Mouse (Mus musculus): ENCODE data around the gene Sympk. TPM values are rescaled to one million over a fixed set of nuclear protein-coding genes. Genes with fewer than 3 reads are reported as not detected.

The Sympk gene
- total RNA-seq (2022): 100 to 1,000 TPM; 100 to 113 (median 109) TPM

- peak; percentile 91 to 94 for DNase-seq (ENCODE audit: low spot score in 2 of 2)
Measured at GRCm38 (mm10) chr7:19024096-19024506, at the start of gene Sympk. Sympk (plus strand) TSS chr7:19024377.

DNA sequence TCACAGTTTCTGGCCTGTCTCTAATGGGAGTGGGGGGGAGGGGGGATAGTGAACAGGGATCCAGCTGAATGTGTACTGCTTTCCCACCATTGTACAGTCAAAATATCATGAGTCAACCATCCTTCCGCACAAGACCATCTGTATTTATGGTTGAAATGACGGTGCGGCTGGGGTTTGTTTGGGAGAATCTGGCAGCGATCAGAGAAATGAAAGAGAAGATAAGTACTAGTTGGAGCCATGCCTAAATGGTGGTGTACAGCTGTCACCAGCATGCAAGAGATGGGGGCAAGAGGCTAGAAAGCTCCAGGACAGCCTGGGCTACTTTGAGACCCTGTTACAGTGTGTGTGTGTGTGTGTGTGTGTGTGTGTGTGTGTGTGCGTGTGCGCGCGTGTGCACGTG is 45.8 kb upstream of the Sympk start:
- DNase-seq (ENCODE audit: low spot score in 2 of 2): peak; percentile 72 to 79

- no peak for DNase-seq (ENCODE audit: low spot score in 2 of 2)
Measured at GRCm38 (mm10) chr7:18986503-18986902, 37.7 kb upstream of the Sympk start.

GRCm38 (mm10) chr7:18987100-18987499 is 37.1 kb upstream of the Sympk start, which contains the start of gene Nanos2:
Nanos2 (plus strand) TSS chr7:18987400.
- no peak for DNase-seq (ENCODE audit: low spot score in 2 of 2)

- DNase-seq (ENCODE audit: low spot score in 2 of 2): no peak
Measured at GRCm38 (mm10) chr7:18987747-18988146, 36.4 kb upstream of the Sympk start.

DNA sequence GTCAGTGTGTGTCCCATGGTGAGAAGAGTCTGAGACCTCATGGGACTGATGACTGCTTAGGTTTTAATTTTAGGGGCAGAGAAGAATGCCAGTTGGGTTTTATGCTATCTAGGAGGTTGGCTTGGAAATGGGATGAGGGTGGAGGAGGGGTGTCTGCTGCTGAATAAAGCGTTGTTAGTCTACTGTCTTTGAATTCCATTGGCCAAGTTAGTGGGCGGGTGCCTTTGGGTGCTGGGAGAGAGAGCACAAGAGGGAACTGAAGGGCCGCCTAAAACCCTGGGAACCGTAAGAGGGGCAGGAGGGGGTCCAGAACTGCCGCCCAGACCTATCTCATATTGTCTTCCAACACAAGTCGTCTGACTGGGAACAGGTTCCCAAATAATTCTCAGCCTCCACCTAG is 35.4 kb upstream of the Sympk start:
- DNase-seq (ENCODE audit: low spot score in 2 of 2): no peak

DNA sequence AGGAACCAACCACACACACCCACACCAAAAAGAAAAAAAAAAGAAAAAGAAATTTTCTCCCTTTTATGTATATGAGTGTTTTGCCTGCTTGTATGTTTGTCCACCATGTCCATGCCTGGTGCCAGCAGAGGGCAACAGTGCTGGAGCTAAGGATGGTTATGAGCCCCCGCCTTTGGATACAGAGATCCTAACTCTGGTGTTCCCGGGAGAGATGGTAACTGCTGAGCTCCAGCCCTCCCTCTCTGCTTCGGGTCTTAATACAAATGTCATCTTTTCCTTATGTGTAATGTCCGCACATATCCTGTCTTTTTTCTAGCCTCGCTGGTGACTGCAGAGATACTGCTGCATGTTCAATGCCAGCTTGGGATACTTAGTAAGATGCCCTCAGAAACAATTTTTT is 34.2 kb upstream of the Sympk start:
- no peak for DNase-seq (ENCODE audit: low spot score in 2 of 2)

- peak; percentile 100 for DNase-seq (ENCODE audit: low spot score in 2 of 2)
Measured at GRCm38 (mm10) chr7:18990601-18991295, 33.4 kb upstream of the Sympk start, which contains the start of gene Mypop. Mypop (plus strand) TSS chr7:18991245.

DNA sequence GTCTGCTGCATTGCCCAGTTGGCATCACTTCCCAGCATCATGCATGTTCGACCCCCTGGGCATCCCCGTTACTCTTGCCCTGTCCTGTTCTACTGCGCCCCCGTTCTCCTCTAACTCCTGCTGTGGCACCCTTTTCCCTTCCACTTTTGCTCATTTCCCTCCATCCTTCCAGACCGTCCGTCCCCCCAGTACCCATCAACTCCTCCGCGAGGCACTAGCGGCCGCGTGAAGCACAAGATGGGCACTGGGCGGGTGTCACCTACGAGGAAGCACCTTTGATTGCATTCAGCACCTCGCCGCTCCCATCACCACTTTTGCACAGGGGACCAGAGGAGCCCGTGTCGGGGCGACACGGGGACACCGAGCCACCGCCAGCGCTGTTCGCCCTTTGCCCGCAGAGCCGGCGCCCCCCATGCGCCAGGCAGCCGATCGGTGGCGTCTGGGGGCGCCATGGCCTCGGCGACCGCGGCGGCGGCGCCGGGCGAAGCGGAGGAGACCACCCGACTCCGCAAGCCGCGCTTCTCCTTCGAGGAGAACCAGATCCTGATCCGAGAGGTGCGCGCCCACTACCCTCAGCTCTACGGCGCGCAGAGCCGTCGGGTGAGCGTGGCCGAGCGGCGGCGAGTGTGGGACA is 32.4 kb upstream of the Sympk start:
- DNase-seq (ENCODE audit: low spot score in 2 of 2): no peak

- no peak for DNase-seq (ENCODE audit: low spot score in 2 of 2)
Measured at GRCm38 (mm10) chr7:18992294-18992675, 31.9 kb upstream of the Sympk start.

DNA sequence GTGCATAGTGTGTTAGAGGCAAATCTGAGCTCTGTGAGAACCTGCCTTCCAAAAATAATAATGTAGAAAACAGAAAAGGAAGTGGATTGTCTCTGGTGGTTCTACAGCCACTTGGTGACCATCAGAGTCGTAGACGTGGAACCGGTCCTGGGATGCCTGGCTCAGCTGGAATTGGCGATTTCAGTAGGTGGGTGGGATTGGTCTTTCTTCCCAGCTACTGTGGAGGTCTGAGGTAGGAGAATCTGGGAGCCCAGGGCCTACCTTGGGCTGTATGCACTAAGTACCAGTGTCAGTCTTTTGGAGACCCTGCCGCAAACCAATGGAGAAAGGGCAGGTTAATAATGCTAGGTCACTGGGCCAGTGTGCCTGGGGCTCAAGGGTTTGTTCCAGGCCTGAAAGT is 31.1 kb upstream of the Sympk start:
- no peak for DNase-seq (ENCODE audit: low spot score in 2 of 2)

DNA sequence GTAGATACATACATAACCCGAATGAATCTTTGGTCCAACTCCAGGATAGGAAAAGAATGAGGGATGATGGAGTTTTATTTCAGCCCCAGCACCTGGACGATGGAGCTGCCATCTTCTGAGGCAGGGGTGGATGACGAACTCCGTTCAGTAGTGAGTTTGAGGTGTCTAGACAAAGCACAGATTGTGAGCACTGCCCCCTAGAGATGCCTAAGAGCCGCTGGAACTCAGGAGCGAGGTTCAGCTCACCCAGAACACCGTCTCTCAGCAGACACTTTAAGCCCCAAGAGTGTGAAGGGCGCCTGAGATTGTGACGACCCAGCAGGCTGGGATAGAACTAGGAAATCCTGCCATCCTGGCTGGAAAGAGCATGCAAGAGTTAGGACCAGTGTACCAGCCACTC is 25.3 kb upstream of the Sympk start:
- no peak for DNase-seq (ENCODE audit: low spot score in 2 of 2)

DNA sequence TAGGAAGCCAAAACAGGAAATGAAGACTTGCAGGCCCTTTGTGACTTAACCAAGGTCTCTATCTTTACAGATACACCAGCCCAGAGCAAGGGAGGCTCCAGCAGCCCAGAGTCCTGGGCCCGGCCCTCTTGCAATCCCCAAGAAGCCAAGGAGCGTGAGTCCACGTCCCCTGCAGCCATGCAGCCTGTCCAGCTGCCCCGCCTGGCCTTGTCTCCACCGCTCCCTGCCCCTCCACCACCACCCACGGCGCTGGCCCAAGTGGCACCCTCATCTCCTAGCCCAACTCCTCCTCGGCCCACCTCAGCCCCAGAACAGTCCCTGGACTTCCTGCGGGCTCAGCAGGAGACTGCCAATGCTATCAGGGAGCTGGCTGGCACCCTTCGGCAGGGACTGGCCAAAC is 23.8 kb upstream of the Sympk start:
- DNase-seq (ENCODE audit: low spot score in 2 of 2): no peak

DNA sequence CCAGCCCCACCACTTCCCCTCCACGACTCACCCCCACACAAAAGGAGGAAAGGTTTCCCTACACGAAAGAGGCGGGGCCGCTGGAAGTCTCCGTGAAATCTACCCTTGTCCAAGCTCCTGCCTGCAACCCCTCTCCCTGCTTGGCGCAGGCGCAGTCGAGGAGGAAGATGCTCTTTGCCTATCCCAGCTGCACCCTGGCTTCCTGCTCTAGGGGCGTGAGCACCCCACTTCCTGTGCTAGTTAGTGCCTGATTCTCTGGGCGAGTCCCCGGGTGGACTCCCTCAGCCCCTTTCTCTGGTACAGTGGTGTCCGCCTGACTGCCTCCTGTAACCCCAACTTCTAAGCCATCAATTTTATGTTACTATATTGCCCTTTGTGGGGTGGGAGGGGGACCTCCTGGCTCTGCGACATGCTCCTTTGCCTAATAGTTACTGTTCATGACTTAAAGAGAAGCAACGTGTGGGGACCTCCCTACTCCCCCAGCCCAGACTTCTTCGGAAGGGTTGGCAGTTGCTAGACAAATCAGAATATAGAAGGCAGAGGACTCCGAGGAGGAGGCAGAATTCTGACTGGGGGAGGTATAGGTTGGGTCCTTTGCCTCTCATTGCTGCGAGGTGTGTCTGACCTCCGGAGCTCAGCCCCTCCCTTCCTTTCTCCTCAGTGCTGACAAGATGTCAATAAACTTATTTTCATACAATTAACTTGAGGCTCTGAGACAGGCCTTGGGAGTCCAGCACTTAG is 22.9 kb upstream of the Sympk start:
- DNase-seq (ENCODE audit: low spot score in 2 of 2): no peak

- DNase-seq (ENCODE audit: low spot score in 2 of 2): no peak
Measured at GRCm38 (mm10) chr7:19001807-19002085, 22.4 kb upstream of the Sympk start.

DNA sequence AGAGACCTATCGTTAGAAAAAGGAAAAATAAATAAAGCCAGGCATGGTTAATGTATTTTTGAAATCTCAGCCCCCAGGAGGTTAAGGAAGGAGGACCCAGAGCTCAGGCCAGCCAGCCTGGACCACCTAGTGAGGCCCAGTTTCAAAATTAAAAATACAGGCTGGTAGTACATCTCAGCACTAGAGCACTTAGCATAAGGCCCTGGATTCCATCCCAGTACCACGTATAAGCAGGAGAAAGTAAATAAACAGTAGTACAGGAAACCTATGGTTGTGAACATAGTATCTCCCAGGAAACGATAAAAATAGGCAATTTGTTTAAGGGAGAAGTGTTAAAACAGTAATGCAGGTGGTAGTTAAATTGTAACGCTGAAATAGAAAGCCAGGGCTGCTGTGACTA is 22.1 kb upstream of the Sympk start:
- DNase-seq (ENCODE audit: low spot score in 2 of 2): no peak

DNA sequence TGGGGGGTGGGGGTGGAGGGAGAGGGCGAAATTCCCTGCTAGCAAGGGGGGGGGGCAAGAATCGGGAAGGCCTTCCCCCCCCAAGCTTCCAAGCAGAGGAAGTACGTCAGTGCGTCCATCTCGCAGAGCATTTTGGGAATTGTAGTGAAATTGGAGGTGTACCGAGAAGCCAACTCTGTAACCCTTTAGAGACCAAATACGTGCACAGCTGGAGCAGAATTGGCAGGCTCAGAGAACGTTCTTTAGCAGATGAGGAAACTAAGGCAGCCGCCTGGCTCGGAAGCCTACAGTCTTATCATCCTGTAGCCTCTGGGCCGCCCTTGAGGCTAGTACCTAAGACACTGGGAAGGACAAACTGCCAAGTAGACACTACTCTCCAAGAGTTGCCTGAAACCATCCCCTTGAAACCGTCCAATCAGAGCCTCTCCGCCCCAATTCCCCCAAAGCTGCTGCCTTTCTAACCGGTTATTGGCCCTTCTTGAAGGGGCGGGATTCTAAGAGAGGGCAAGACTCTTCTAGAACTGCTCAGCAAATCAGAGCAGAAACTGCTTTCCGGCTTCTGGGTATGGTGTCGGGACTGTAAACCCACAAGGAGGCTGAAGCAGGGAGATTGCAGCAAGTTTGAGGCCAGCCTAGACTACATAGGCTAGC is 21.2 kb upstream of the Sympk start:
- DNase-seq (ENCODE audit: low spot score in 2 of 2): peak; percentile 78 to 85

DNA sequence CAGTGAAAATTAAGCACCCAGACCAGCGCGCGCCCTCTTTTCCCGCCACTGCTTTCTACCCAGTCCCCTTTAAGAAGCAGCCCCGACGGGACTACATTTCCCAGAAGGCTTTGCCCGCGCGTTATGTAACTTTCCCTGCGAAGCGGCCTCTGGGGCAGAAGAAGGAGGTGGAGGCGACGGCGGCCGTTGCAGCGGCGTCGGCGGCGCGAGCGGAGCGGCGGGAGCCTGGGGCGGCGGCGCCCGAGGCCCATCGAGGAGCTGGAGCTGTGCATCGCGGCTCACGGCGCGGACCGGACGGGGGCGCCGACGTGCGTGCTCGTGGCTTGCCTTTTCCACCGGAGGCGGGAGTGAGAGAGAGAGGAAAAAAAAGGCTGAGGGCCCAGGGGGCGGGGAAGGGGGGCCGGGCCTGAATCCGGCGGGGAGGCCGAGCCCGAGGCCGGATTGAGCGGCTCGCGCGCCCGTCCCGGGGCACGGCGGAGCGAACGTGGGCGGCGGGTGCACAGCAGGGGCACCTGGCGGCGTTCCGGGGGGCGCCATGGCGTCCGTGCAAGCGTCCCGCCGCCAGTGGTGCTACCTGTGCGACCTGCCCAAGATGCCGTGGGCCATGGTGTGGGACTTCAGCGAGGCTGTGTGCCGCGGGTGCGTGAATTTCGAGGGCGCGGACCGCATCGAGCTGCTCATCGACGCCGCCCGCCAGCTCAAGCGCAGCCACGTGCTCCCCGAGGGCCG is 20.1 kb upstream of the Sympk start, which contains the start of gene Irf2bp1:
Gene Irf2bp1, plus strand, starts transcription at position 143 of the 729 bp plus-strand sequence.
- DNase-seq (ENCODE audit: low spot score in 2 of 2): peak; percentile 93 to 94

DNA sequence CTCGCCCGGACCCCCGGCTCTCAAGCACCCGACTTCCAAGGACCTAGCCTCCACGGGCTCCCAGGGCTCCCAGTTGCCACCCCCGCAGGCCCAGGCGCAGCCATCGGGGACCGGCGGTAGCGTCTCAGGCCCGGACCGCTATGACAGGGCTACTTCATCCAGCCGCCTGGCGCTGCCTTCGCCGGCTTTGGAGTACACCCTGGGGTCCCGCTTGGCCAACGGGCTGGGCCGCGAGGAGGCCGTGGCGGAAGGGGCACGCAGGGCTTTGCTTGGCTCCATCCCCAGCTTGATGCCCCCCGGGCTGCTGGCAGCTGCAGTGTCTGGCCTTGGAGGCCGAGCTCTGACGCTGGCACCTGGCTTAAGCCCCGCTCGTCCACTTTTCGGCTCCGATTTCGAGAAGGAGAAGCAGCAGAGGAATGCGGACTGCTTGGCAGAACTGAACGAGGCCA is 19.5 kb upstream of the Sympk start:
- no peak for DNase-seq (ENCODE audit: low spot score in 2 of 2)

GRCm38 (mm10) chr7:19005417-19006121 is 18.6 kb upstream of the Sympk start:
- DNase-seq (ENCODE audit: low spot score in 2 of 2): no peak

- peak; percentile 76 to 88 for DNase-seq (ENCODE audit: low spot score in 2 of 2)
Measured at GRCm38 (mm10) chr7:19006476-19006875, 17.7 kb upstream of the Sympk start.

Data from layer of hippocampus, adult 8-10 months (tissue).